Mouse (Mus musculus): ENCODE data around the gene Defb26. TPM values are rescaled to one million over a fixed set of nuclear protein-coding genes. Genes with fewer than 3 reads are reported as not detected.

Gene Defb26
- polyA plus RNA-seq, 1 experiment = not detected

- H3K27me3 ChIP-seq (ENCODE audit: control insufficient read depth, insufficient read depth, insufficient read length) = peaks cover 6% of the 10 kb centered on the region
- no peaks in the 10 kb centered on the region for H3K36me3 ChIP-seq (ENCODE audit: control insufficient read depth, insufficient read depth)
- no peaks in the 10 kb centered on the region for H3K79me2 ChIP-seq (ENCODE audit: control insufficient read depth, insufficient read depth)
- H3K4me3 ChIP-seq (ENCODE audit: insufficient read depth, poor library complexity, severe bottlenecking) = no peak within 1 kb of the TSS
- TF ChIP-seq CTCF (IDR thresholded peaks at IDR 0.05; ENCODE audit: control insufficient read depth, insufficient read depth, insufficient read length) (no peak), MYOD1 (IDR thresholded peaks at IDR 0.05; ENCODE audit: control insufficient read depth, insufficient read length, low read depth) (no peak), USF1 (IDR thresholded peaks at IDR 0.05; ENCODE audit: low read depth) (no peak), FOSL1 (IDR thresholded peaks at IDR 0.05; ENCODE audit: insufficient read depth, low read length, poor library complexity, severe bottlenecking) (no peak), MYOG (IDR thresholded peaks at IDR 0.05; ENCODE audit: control insufficient read depth, extremely low read depth, insufficient read length) (no peak), MAX (IDR thresholded peaks at IDR 0.05) (no peak), CEBPB (IDR thresholded peaks at IDR 0.05; ENCODE audit: low read depth) (no peak)
- H3ac ChIP-seq (ENCODE audit: control insufficient read depth, insufficient read length, low read depth) = no peak within 1 kb of the TSS
- no peaks in the 10 kb centered on the region for H3K79me3 ChIP-seq (ENCODE audit: low read depth)
These were observed 46.8 kb downstream of the Defb26 start, which contains the start of gene Defb23 for GRCm38 (mm10) chr2:152464570-152465150. Gene Defb23, minus strand, starts transcription at chr2:152464620.

GRCm38 (mm10) chr2:152459241-152459640 is 52.3 kb downstream of the Defb26 start:
- no peaks in the 10 kb centered on the region for H3K79me3 ChIP-seq (ENCODE audit: low read depth)
- no peak overlapping the region for H3K4me3 ChIP-seq (ENCODE audit: insufficient read depth, poor library complexity, severe bottlenecking)
- TF ChIP-seq FOSL1 (IDR thresholded peaks at IDR 0.05; ENCODE audit: insufficient read depth, low read length, poor library complexity, severe bottlenecking) = no peak
- TF ChIP-seq CEBPB (IDR thresholded peaks at IDR 0.05; ENCODE audit: low read depth) = no peak
- no peak for TF ChIP-seq USF1 (IDR thresholded peaks at IDR 0.05; ENCODE audit: low read depth)
- no peak for TF ChIP-seq MYOG (IDR thresholded peaks at IDR 0.05; ENCODE audit: control insufficient read depth, extremely low read depth, insufficient read length)
- TF ChIP-seq MYOD1 (IDR thresholded peaks at IDR 0.05; ENCODE audit: control insufficient read depth, insufficient read length, low read depth) = no peak
- no peak for TF ChIP-seq CTCF (IDR thresholded peaks at IDR 0.05; ENCODE audit: control insufficient read depth, insufficient read depth, insufficient read length)
- no peak for TF ChIP-seq MAX (IDR thresholded peaks at IDR 0.05)
- H3ac ChIP-seq (ENCODE audit: control insufficient read depth, insufficient read length, low read depth) = no peak overlapping the region
- H3K27me3 ChIP-seq (ENCODE audit: control insufficient read depth, insufficient read depth, insufficient read length) = peaks cover 19% of the 10 kb centered on the region
- no peaks in the 10 kb centered on the region for H3K79me2 ChIP-seq (ENCODE audit: control insufficient read depth, insufficient read depth)
- H3K36me3 ChIP-seq (ENCODE audit: control insufficient read depth, insufficient read depth) = no peaks in the 10 kb centered on the region

Other genes with a start within 250 kb of the Defb26 start
- gene Tbc1d20, start 217.9 kb downstream of the Defb26 start, polyA plus RNA-seq (2012; fragmentation: generic; extraction: Trizol) = 32.7 TPM
- gene Rbck1, start 179.0 kb downstream of the Defb26 start, polyA plus RNA-seq (2012; fragmentation: generic; extraction: Trizol) = 65.3 TPM
- gene Trib3, start 167.7 kb downstream of the Defb26 start, polyA plus RNA-seq (2012; fragmentation: generic; extraction: Trizol) = 27.6 TPM
- gene Nrsn2, start 135.1 kb downstream of the Defb26 start, polyA plus RNA-seq (2012; fragmentation: generic; extraction: Trizol) = not detected
- gene Sox12, start 113.6 kb downstream of the Defb26 start, polyA plus RNA-seq (2012; fragmentation: generic; extraction: Trizol) = 7.2 TPM
- not detected for gene Zcchc3, start 96.7 kb downstream of the Defb26 start, polyA plus RNA-seq (2012; fragmentation: generic; extraction: Trizol)
- gene 6820408C15Rik, start 96.1 kb downstream of the Defb26 start, polyA plus RNA-seq (2012; fragmentation: generic; extraction: Trizol) = 0.09 TPM
- not detected for gene Defb23, start 47.1 kb downstream of the Defb26 start, polyA plus RNA-seq (2012; fragmentation: generic; extraction: Trizol)
- gene Defb20, start 34.6 kb downstream of the Defb26 start, polyA plus RNA-seq (2012; fragmentation: generic; extraction: Trizol) = not detected
- not detected for gene Defb22, start 21.6 kb downstream of the Defb26 start, polyA plus RNA-seq (2012; fragmentation: generic; extraction: Trizol)
- 0.57 TPM for gene Defb28, start 6.6 kb upstream of the Defb26 start, polyA plus RNA-seq (2012; fragmentation: generic; extraction: Trizol)
- not detected for gene Defb29, start 28.4 kb upstream of the Defb26 start, polyA plus RNA-seq (2012; fragmentation: generic; extraction: Trizol)
- not detected for gene Gm17416, start 57.6 kb upstream of the Defb26 start, polyA plus RNA-seq (2012; fragmentation: generic; extraction: Trizol)
- not detected for gene Defb21, start 61.1 kb upstream of the Defb26 start, polyA plus RNA-seq (2012; fragmentation: generic; extraction: Trizol)
- not detected for gene Defb19, start 68.6 kb upstream of the Defb26 start, polyA plus RNA-seq (2012; fragmentation: generic; extraction: Trizol)
- gene Defb45, start 87.7 kb upstream of the Defb26 start, polyA plus RNA-seq (2012; fragmentation: generic; extraction: Trizol) = not detected
- gene Defb36, start 92.6 kb upstream of the Defb26 start, polyA plus RNA-seq (2012; fragmentation: generic; extraction: Trizol) = not detected
- gene Defb25, start 111.4 kb upstream of the Defb26 start, polyA plus RNA-seq (2012; fragmentation: generic; extraction: Trizol) = 3.6 TPM
- gene Rem1, start 115.3 kb upstream of the Defb26 start, polyA plus RNA-seq (2012; fragmentation: generic; extraction: Trizol) = 38.7 TPM
- gene H13, start 157.8 kb upstream of the Defb26 start, polyA plus RNA-seq (2012; fragmentation: generic; extraction: Trizol) = 136 TPM
- 24.7 TPM for gene Mcts2, start 175.3 kb upstream of the Defb26 start, polyA plus RNA-seq (2012; fragmentation: generic; extraction: Trizol)
- gene Id1, start 224.6 kb upstream of the Defb26 start, polyA plus RNA-seq (2012; fragmentation: generic; extraction: Trizol) = 503 TPM
- gene Cox4i2, start 242.5 kb upstream of the Defb26 start, polyA plus RNA-seq (2012; fragmentation: generic; extraction: Trizol) = 0.39 TPM

Data from C2C12 (cell line).